Mouse (Mus musculus) liver, embryonic 16.5 days (tissue): ENCODE data around the gene Bmp5. TPM values are rescaled to one million over a fixed set of nuclear protein-coding genes. Genes with fewer than 3 reads are reported as not detected.
"Not testable (repeated sequence)": the region's sequence is repeated elsewhere in the genome, so short reads cannot be mapped to it uniquely, and the experiment has no call there.

Source experiments
- ATAC-seq: fragments of 200-750 bp; cut with Nextera tagmentation; 2 replicates; pipeline ENCODE4 v1.8.0; 2017; ENCODE audit warnings: low read depth, mild to moderate bottlenecking, moderate number of reproducible peaks, moderate library complexity
- H3K27ac ChIP-seq: fragments of 300-500 bp; sonication (generic); 2 replicates; pipeline ENCODE4 v1.5.1; 2014; ENCODE audit warnings: mild to moderate bottlenecking, low read length
- H3K27me3 ChIP-seq: fragments of 300-500 bp; sonication (generic); 2 replicates; pipeline ENCODE4 v1.6.1; 2014; ENCODE audit warnings: low read depth, low read length, mixed read lengths; ENCODE audit not compliant: control insufficient read depth, insufficient read depth
- H3K36me3 ChIP-seq: fragments of 300-500 bp; sonication (generic); 2 replicates; pipeline ENCODE4 v1.6.1; 2014; ENCODE audit warnings: mild to moderate bottlenecking; ENCODE audit not compliant: control insufficient read depth, insufficient read depth
- H3K4me1 ChIP-seq: fragments of 300-500 bp; sonication (generic); 2 replicates; pipeline ENCODE4 v1.6.1; 2014; ENCODE audit warnings: low read depth, low read length, mixed read lengths; ENCODE audit not compliant: control insufficient read depth
- H3K4me2 ChIP-seq: fragments of 300-500 bp; sonication (generic); 2 replicates; pipeline ENCODE4 v1.6.1; 2014; ENCODE audit warnings: low read depth, low read length, mixed read lengths
- H3K4me3 ChIP-seq: fragments of 300-500 bp; sonication (generic); 2 replicates; pipeline ENCODE4 v1.5.1; 2014; ENCODE audit warnings: low read depth, mild to moderate bottlenecking, low read length
- H3K9ac ChIP-seq: fragments of 300-500 bp; sonication (generic); 2 replicates; pipeline ENCODE4 v1.6.1; 2014; ENCODE audit warnings: low read depth, low read length
- H3K9me3 ChIP-seq: fragments of 300-500 bp; sonication (generic); replicated peaks from 2 replicates; pipeline ENCODE4 v1.6.1; 2016; ENCODE audit warnings: low read length; ENCODE audit not compliant: control insufficient read depth
- WGBS: fragments of 180-500 bp; shearing (Covaris S2); extraction: QIAGEN DNeasy Blood & Tissue Kit; methylation state at CpG from one replicate; pipeline ENCODE4 v1.1.7; 2014; ENCODE audit not compliant: insufficient replicate concordance; 5-methylcytosine and 5-hydroxymethylcytosine counted together
- polyA plus RNA-seq: library from polyadenylated mRNA; unstranded; fragments of >200 nt; fragmentation: Nextera tagmentation; extraction: Ambion mirVana; gene quantifications from 2 replicates; pipeline ENCODE4 v1.2.1, GENCODE M21; 2015

Bmp5 gene
- polyA plus RNA-seq, 1 experiment from 2014 or later: 1.9 TPM

GRCm38 (mm10) chr9:75780558-75781276, 5.6 kb downstream of the Bmp5 start:
- WGBS: 34% methylated on average over 5 of the region's 5 CpGs
- H3K4me3 ChIP-seq: no peak overlapping the region

GRCm38 (mm10) chr9:75781600-75781999, 6.4 kb downstream of the Bmp5 start:
- Histone ChIP-seq H3K27me3 (no peaks in the 10 kb centered on the region), H3K4me2 (no peak overlapping the region), H3K4me1 (no peaks in the 10 kb centered on the region), H3K27ac (no peak overlapping the region), H3K4me3 (no peak overlapping the region), H3K9me3 (no peaks in the 10 kb centered on the region), H3K9ac (no peak overlapping the region), H3K36me3 (no peaks in the 10 kb centered on the region)
- 47% methylated on average over 5 of the region's 5 CpGs for WGBS
- no peak for ATAC-seq

More at GRCm38 (mm10) chr9:75780558-75781276, 5.6 kb downstream of the Bmp5 start:
- no peaks in the 10 kb centered on the region for H3K9me3 ChIP-seq
- no peak overlapping the region for H3K9ac ChIP-seq
- H3K27ac ChIP-seq: no peak overlapping the region
- H3K27me3 ChIP-seq: no peaks in the 10 kb centered on the region
- H3K4me2 ChIP-seq: no peak overlapping the region
- no peaks in the 10 kb centered on the region for H3K36me3 ChIP-seq
- no peaks in the 10 kb centered on the region for H3K4me1 ChIP-seq
- no peak for ATAC-seq

- H3K27ac ChIP-seq: no peak overlapping the region
- H3K36me3 ChIP-seq: no peaks in the 10 kb centered on the region
- no peak overlapping the region for H3K4me3 ChIP-seq
- no peaks in the 10 kb centered on the region for H3K4me1 ChIP-seq
- no peaks in the 10 kb centered on the region for H3K9me3 ChIP-seq
- 0 out of 2 replicates have a peak, but pooled peaks have one; percentile 13 for ATAC-seq
- WGBS: 82% methylated on average over 2 of the region's 2 CpGs
- no peaks in the 10 kb centered on the region for H3K27me3 ChIP-seq
- H3K4me2 ChIP-seq: no peak overlapping the region
- H3K9ac ChIP-seq: no peak overlapping the region
These were observed 8.4 kb downstream of the Bmp5 start for GRCm38 (mm10) chr9:75783573-75783972.

- Histone ChIP-seq H3K4me2 (no peak overlapping the region), H3K36me3 (no peaks in the 10 kb centered on the region), H3K27me3 (no peaks in the 10 kb centered on the region), H3K9me3 (no peaks in the 10 kb centered on the region), H3K4me3 (no peak overlapping the region), H3K4me1 (no peaks in the 10 kb centered on the region), H3K9ac (no peak overlapping the region), H3K27ac (no peak overlapping the region)
- no peak for ATAC-seq
- 63% methylated on average over 5 of the region's 5 CpGs for WGBS
These were observed 10.8 kb downstream of the Bmp5 start for GRCm38 (mm10) chr9:75785959-75786358.

- H3K36me3 ChIP-seq: no peaks in the 10 kb centered on the region
- H3K9me3 ChIP-seq: no peaks in the 10 kb centered on the region
- WGBS: 73% methylated on average over 15 of the region's 15 CpGs
- no peak overlapping the region for H3K4me3 ChIP-seq
- no peak for ATAC-seq
- H3K4me1 ChIP-seq: no peaks in the 10 kb centered on the region
- no peak overlapping the region for H3K4me2 ChIP-seq
- H3K27ac ChIP-seq: no peak overlapping the region
- no peak overlapping the region for H3K9ac ChIP-seq
- no peaks in the 10 kb centered on the region for H3K27me3 ChIP-seq
These were observed 12.0 kb downstream of the Bmp5 start for GRCm38 (mm10) chr9:75787121-75787520.

- 46% methylated on average over 7 of the region's 7 CpGs for WGBS
- Histone ChIP-seq H3K27ac (no peak overlapping the region), H3K9me3 (no peaks in the 10 kb centered on the region), H3K4me2 (no peak overlapping the region), H3K4me1 (no peaks in the 10 kb centered on the region), H3K9ac (no peak overlapping the region), H3K4me3 (no peak overlapping the region), H3K27me3 (no peaks in the 10 kb centered on the region), H3K36me3 (no peaks in the 10 kb centered on the region)
- ATAC-seq: no peak
These were observed 14.8 kb downstream of the Bmp5 start for GRCm38 (mm10) chr9:75789879-75790428.

- WGBS: 60% methylated on average over 6 of the region's 6 CpGs
- Histone ChIP-seq H3K27me3 (no peaks in the 10 kb centered on the region), H3K27ac (no peak overlapping the region), H3K4me2 (no peak overlapping the region), H3K9me3 (no peaks in the 10 kb centered on the region), H3K9ac (no peak overlapping the region), H3K36me3 (no peaks in the 10 kb centered on the region), H3K4me3 (no peak overlapping the region), H3K4me1 (no peaks in the 10 kb centered on the region)
- no peak for ATAC-seq
These were observed 29.8 kb downstream of the Bmp5 start for GRCm38 (mm10) chr9:75804940-75805339.

DNA sequence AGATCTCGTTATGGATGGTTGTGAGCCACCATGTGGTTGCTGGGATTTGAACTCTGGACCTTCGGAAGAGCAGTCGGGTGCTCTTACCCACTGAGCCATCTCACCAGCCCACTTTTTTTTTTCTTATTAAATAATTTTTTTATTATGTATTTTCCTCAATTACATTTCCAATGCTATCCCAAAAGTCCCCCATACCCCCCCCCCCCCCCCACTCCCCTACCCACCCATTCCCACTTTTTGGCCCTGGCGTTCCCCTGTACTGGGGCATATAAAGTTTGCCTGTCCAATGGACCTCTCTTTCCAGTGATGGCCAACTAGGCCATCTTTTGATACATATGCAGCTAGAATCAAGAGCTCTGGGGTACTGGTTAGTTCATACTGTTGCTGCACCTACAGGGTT, 33.0 kb downstream of the Bmp5 start:
- H3K4me1 ChIP-seq, H3K4me3 ChIP-seq, H3K9ac ChIP-seq, ATAC-seq, H3K9me3 ChIP-seq, H3K36me3 ChIP-seq, H3K27me3 ChIP-seq, H3K27ac ChIP-seq, H3K4me2 ChIP-seq: not testable (repeated sequence)
- 58% methylated on average over 3 of the region's 4 CpGs for WGBS

- H3K4me2 ChIP-seq: no peak overlapping the region
- ATAC-seq: no peak
- no peak overlapping the region for H3K9ac ChIP-seq
- H3K27me3 ChIP-seq: no peaks in the 10 kb centered on the region
- no peaks in the 10 kb centered on the region for H3K36me3 ChIP-seq
- no peaks in the 10 kb centered on the region for H3K4me1 ChIP-seq
- H3K4me3 ChIP-seq: no peak overlapping the region
- WGBS: 69% methylated on average over 7 of the region's 7 CpGs
- H3K27ac ChIP-seq: no peak overlapping the region
- H3K9me3 ChIP-seq: no peaks in the 10 kb centered on the region
These were observed 33.5 kb downstream of the Bmp5 start for GRCm38 (mm10) chr9:75808659-75809058.
